Mouse (Mus musculus) bone marrow, adult 2 months (tissue): Measurements from ENCODE around the gene Odf4. TPM values are rescaled to one million over a fixed set of nuclear protein-coding genes. Genes with fewer than 3 reads are reported as not detected.

Experiments
- H3K27ac ChIP-seq: fragments of 200-500 bp; 2 replicates; pipeline ENCODE4 v1.5.1; 2012; ENCODE audit warnings: low read depth, mild to moderate bottlenecking, control low read depth, inconsistent platforms, low read length; ENCODE audit not compliant: control insufficient read depth, poor library complexity, insufficient read depth
- H3K4me1 ChIP-seq: fragments of 200-500 bp; 2 replicates; pipeline ENCODE4 v1.6.1; 2011; ENCODE audit warnings: low read length; ENCODE audit not compliant: control insufficient read depth, insufficient read depth
- H3K4me3 ChIP-seq: fragments of 200-500 bp; replicated peaks from 2 replicates; pipeline ENCODE3; 2011; ENCODE audit warnings: mild to moderate bottlenecking, low read depth, low read length, control low read depth; ENCODE audit not compliant: control insufficient read depth
- CTCF ChIP-seq: fragments of 200-500 bp; IDR thresholded peaks from 2 replicates; pipeline ENCODE4 v1.5.1; 2011; ENCODE audit warnings: low read length, control low read depth; ENCODE audit not compliant: control insufficient read depth, insufficient read depth
- POLR2A ChIP-seq: fragments of 200-500 bp; IDR thresholded peaks from 2 replicates; pipeline ENCODE4 v1.6.1; 2011; ENCODE audit warnings: low read depth, mild to moderate bottlenecking, control low read depth, low read length, borderline replicate concordance; ENCODE audit not compliant: control insufficient read depth
- WGBS: fragments of 180-500 bp; shearing (Covaris S2); methylation state at CpG from one replicate; pipeline ENCODE4 v1.1.7; 2018; 5-methylcytosine and 5-hydroxymethylcytosine counted together
- polyA plus RNA-seq: library from polyadenylated mRNA; stranded (reverse); fragments of >200 nt; gene quantifications from 2 replicates; pipeline ENCODE4 v1.2.4, GENCODE M21; 2011; ENCODE audit warnings: low replicate concordance; ENCODE audit not compliant: missing spikeins, insufficient read depth, insufficient read length

Gene Odf4
- polyA plus RNA-seq, 1 experiment: not detected

GRCm38 (mm10) chr11:68897120-68897519, 29.8 kb downstream of the Odf4 start:
- 60% methylated on average over 4 of the region's 4 CpGs for WGBS
- Histone ChIP-seq H3K4me1 (no peaks in the 10 kb centered on the region; the same call in none of the 2 replicates), H3K27ac (no peak overlapping the region), H3K4me3 (no peak overlapping the region)
- no peak for TF ChIP-seq POLR2A
- peak; percentile 72 for TF ChIP-seq CTCF

DNA sequence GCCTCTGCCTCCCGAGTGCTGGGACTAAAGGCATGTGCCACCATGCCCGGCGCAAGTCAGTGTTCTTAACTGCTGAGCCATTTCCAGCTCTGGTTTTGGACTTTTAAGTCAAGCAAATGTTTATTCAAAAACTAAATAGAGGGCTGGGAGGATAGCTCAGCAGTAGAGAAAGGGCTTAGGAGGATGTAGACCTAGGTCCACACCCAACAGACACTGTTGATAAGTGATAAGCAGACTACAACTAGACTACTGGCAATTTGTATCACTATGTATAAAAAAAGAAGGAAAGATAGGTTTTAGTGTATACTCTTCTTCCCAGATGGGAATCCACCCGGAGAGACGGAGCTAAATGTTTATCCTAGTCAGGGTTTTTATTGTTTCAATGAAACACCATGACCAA, 30.6 kb downstream of the Odf4 start:
- TF ChIP-seq POLR2A (no peak), CTCF (no peak)
- no peak overlapping the region for H3K4me3 ChIP-seq
- H3K4me1 ChIP-seq: no peaks in the 10 kb centered on the region; the same call in none of the 2 replicates
- no peak overlapping the region for H3K27ac ChIP-seq
- WGBS: 67% methylated on average over 5 of the region's 5 CpGs

DNA sequence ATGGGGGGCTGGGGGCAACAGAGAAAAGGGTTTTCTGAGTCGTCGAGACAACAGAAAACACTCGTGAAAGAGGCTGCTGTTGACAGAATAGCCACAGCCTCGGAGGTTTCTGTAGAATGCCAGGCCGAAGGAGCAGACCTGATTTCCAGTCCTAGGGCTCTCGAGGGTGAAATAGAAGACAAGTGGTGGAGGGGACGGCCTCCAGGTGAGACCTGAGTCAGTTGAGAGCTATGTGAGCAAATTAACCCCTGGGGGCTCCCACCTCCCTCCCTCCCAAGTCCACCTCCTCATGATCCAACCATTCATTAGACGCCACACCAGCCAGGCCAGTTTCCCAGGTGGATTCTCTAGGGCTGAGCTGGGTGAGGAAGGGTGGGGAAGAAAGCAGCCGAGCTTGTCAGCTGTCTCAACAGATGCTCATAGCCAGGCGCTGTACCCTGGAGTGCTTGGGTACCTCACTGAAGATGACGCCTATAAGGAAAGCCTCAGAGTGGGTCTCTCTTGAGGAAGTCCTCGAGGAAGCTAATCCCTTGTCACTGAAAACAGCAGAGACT, 32.9 kb downstream of the Odf4 start:
- WGBS: 75% methylated on average over 12 of the region's 12 CpGs
- TF ChIP-seq POLR2A (no peak), CTCF (no peak)
- Histone ChIP-seq H3K4me1 (no peaks in the 10 kb centered on the region), H3K4me3 (no peak overlapping the region), H3K27ac (no peak overlapping the region)

DNA sequence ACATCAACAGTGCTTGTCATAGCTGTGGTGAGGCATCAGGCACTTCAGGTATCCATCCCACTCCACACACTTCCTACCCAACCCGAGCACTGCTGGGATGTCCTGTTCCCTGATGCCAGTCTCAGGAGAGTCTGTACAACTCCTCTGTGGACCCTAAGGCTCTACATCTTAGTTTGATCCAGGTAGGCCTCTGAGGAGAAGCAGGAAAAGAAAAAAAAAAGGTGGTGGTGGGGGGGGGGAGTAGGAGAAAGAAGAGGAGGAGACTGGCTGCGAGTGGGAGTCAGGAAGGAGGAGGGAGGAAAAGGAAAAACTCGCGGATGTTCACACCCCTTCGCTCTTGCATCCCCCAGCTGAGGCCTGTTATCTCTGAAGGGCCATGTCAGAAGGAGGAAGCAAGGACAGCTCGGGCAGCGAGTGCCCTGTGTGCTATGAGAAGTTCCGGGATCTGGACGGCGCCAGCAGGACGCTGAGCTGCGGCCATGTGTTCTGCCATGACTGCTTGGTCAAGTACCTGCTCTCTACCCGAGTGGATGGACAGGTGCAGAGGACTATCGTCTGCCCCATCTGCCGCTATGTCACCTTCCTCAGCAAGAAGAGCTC, 34.5 kb downstream of the Odf4 start:
- no peaks in the 10 kb centered on the region for H3K4me1 ChIP-seq
- TF ChIP-seq CTCF (no peak), POLR2A (no peak)
- H3K27ac ChIP-seq: no peak overlapping the region
- 73% methylated on average over 15 of the region's 15 CpGs for WGBS
- no peak overlapping the region for H3K4me3 ChIP-seq

- Histone ChIP-seq H3K4me1 (no peaks in the 10 kb centered on the region), H3K27ac (no peak overlapping the region), H3K4me3 (no peak overlapping the region)
- no peak for TF ChIP-seq CTCF
- TF ChIP-seq POLR2A: no peak
- WGBS: 80% methylated on average over 5 of the region's 5 CpGs
Observed at GRCm38 (mm10) chr11:68891823-68892222, 35.1 kb downstream of the Odf4 start.

- 4% methylated on average over 2 of the region's 2 CpGs for WGBS
- H3K4me3 ChIP-seq: no peak overlapping the region
- TF ChIP-seq CTCF (no peak), POLR2A (no peak)
- no peak overlapping the region for H3K27ac ChIP-seq
- H3K4me1 ChIP-seq: no peaks in the 10 kb centered on the region
Observed at GRCm38 (mm10) chr11:68890625-68891024, 36.3 kb downstream of the Odf4 start.

- Histone ChIP-seq H3K4me3 (no peak overlapping the region), H3K4me1 (no peaks in the 10 kb centered on the region), H3K27ac (no peak overlapping the region)
- 65% methylated on average over 2 of the region's 2 CpGs for WGBS
- no peak for TF ChIP-seq CTCF
- no peak for TF ChIP-seq POLR2A
Observed at GRCm38 (mm10) chr11:68888653-68889052, 38.2 kb downstream of the Odf4 start.

DNA sequence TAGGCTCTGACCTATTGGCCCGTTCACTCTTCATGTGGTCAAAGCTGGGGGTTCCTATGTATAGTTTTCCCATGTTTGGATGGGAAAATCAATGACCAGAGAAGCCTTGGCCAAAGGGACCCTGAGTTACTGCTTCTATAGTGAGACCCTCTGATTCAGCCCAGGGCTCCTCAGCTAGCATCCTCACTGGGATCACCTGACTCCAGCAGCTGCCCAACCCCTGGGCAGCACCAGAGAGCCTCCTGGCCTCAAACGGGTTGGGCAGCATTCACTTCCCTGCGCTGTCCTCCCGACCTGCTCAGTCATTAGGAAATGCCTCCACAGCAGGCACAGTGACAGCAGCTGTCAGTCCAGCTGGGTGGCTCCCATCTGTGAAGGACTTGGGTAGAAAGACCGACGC, 38.6 kb downstream of the Odf4 start, which contains the start of gene Rnf222:
TSS of gene Rnf222 (plus strand) at position 301 of the 400 bp plus-strand sequence.
- whole genome bisulfite sequencing: 58% methylated on average over 6 of the region's 6 CpGs
- no peak within 1 kb of the TSS for H3K27ac ChIP-seq
- TF ChIP-seq POLR2A (no peak), CTCF (no peak)
- no peaks in the 10 kb centered on the region for H3K4me1 ChIP-seq
- no peak within 1 kb of the TSS for H3K4me3 ChIP-seq

DNA sequence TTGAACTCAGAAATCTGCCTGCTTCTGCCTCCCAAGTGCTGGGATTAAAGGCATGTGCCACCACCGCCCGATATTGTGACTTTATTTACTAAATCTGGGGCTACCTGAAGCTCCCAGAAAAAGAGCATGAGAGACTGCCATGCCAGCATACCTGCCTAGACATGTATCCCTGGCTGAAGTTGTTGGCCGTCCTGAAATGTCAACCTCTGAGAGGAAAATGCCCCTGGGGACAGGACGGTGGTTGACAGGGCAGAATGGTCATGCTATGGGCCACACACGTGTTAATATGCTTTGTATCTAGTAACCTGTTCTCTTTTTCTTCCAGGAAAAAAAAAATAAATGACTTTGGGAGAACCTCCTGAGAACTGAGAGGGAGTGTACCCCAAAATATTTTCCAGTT, 40.8 kb downstream of the Odf4 start:
- Histone ChIP-seq H3K4me3 (no peak overlapping the region), H3K4me1 (no peaks in the 10 kb centered on the region), H3K27ac (no peak overlapping the region)
- WGBS: 83% methylated on average over 5 of the region's 5 CpGs
- no peak for TF ChIP-seq POLR2A
- TF ChIP-seq CTCF: no peak
